Mouse (Mus musculus) megakaryocyte, embryonic 14.5 days (primary cell): ENCODE results near the gene Bcl2a1a.
"Not testable (repeated sequence)": the region's sequence is repeated elsewhere in the genome, so short reads cannot be mapped to it uniquely, and the experiment has no call there.

ENCODE experiments used
- FLI1 ChIP-seq: IDR thresholded peaks from 2 replicates; pipeline ENCODE4 v1.6.1; 2012; ENCODE audit warnings: low read length, inconsistent platforms, mixed read lengths
- GATA1 ChIP-seq: IDR thresholded peaks from 3 replicates; pipeline ENCODE4 v1.6.1; 2012; ENCODE audit warnings: mixed read lengths, low read length, inconsistent platforms, borderline replicate concordance

DNA sequence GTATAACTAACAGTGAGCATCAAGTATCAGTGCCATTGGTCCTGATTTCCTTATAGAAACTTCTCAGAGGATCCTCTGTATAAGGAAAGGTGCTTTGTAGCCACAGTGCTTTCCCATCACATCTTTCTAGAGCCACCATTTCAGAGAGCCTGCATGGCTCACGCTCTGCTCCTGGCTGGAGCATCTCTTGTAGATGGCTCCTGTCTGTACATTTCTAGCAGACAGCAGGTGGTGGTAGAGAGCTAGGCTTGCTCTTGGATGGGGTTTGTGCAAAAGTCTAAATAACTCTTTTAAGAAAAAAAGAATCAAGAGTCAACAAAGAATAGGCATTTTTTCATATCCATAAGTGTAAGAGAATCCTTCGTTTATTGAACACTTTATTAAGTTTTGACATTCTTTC is 12.8 kb downstream of the Bcl2a1a start:
- TF ChIP-seq GATA1, FLI1: not testable (repeated sequence)
